Mouse (Mus musculus): Measurements from ENCODE around the gene Orai2.
"Not testable (repeated sequence)": the region's sequence is repeated elsewhere in the genome, so short reads cannot be mapped to it uniquely, and the experiment has no call there.

The Orai2 gene

DNA sequence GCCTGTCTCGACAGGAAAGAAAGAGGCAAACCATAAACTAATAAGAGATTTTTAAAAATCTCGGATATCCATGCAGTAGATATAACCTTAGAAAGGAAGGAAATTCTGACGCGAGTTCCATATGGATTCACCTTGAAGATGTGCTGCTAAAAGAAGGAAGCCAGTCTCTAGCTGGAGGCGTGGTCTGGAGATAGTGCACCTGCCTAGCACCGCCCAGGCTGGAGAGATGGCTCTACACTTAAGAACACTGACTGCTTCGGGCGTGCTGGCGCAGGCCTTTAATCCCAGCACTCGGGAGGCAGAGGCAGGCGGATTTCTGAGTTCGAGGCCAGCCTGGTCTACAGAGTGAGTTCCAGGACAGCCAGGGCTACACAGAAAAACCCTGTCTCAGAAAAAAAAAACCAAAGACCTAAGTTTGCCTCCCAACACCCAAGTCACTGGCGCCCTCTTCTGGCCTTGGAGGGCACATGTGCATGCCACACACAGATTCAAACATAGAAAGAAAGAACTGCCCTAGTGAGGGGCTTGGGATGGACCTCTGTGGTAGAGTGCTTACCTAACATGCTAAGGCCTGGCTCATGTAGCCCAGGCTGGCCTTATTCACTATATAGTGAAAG, 32.7 kb downstream of the Orai2 start:
- DNase-seq (ENCODE audit: low spot score in 2 of 2), result peak; percentile 70 to 87

- DNase-seq (ENCODE audit: low spot score in 2 of 2), result no peak
Measured at GRCm38 (mm10) chr5:136136292-136136990, 34.1 kb downstream of the Orai2 start.

GRCm38 (mm10) chr5:136135571-136136291, 34.8 kb downstream of the Orai2 start, which contains the start of the genes Lrwd1 and Alkbh4:
Gene Lrwd1, minus strand, starts transcription at chr5:136136074.
Gene Alkbh4, plus strand, starts transcription at chr5:136136146.
- peak; percentile 97 to 98 for DNase-seq (ENCODE audit: low spot score in 2 of 2)

DNA sequence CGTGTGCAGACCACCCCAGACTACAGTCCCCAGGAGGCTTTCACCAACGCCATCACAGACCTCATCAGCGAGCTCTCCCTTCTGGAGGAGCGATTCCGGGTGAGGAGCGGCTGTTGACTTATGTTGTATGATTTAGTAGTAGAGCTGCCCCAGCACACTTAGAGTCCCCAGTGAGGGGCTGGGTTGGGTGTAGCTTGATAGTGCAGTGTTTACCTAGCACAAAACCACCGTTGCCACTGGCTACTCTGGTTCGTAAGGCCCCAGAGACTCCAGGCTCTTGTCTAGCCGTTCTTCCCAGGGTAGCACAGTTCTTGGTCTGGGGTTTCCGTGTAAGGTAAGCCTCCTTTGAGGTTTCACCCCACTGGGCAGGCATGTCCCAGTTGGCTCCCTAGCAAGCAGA, 48.3 kb downstream of the Orai2 start:
- no peak for DNase-seq (ENCODE audit: low spot score in 2 of 2)

GRCm38 (mm10) chr5:136116784-136117112, 53.8 kb downstream of the Orai2 start:
- DNase-seq (ENCODE audit: low spot score in 2 of 2), result no peak

DNA sequence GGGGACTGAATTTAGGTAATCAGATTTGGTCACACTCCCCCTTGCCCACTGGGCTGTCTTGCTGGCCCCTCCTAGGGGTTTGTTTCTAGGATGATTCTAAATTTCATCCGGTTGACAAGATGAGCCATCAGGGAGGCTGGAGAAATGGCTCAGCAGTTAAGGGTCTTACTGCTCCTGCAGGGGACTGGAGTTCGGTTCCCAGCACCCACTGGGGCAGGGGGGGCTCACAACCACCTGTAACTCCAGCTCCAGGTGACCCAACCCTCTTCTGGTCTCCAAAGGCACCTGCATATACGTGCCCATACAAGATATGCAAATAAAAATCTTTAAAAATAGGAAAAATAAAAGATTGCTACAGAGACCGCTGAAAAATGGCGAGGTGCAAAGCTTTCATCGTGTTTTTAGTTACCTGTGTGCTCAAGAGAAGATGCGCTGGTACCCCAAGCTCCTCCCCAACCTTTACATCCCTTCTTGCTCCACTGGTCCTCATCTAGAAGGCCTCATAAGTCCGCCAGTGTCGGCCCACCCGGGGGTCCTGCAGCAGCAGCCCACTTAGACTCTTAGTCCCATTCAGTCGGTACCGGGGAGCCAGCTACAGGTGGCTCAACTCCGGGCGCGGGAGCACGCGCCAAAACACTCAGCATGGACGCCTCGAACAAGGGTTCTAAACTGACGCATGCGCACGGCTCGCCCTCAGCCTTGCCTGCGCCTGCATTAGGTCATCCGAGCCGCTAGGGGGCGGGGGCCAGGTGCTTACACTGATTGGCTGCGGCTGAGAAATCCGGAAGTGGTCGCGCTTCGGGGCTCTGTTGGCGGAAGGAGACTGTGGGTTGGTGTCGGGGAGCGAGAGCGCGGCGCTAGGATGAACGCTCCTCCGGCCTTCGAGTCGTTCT, 54.4 kb downstream of the Orai2 start, which contains the start of gene Polr2j:
Gene Polr2j (plus strand): TSS at position 741 of the 893 bp plus-strand sequence.
- DNase-seq (ENCODE audit: low spot score in 2 of 2), result peak; percentile 97 to 99

DNA sequence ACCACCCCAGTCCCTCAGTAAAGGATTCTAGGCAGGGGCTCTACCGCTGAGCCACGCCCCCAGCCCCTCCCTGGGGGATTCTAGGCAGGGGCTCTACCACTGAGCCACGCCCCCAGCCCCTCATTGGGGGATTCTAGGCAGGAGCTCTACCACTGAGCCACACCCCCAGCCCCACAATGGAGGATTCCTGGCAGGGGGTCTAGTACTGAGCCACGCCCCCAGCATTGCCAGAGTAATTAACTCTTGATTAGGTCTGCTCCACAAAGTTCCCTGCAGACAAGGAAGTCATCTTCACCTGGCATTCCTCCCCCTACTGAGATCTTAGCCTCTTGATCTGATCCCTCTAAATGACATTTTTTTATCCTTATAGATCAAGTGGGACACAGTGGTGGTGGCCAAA, 57.0 kb downstream of the Orai2 start:
- DNase-seq (ENCODE audit: low spot score in 2 of 2), result not testable (repeated sequence)

DNA sequence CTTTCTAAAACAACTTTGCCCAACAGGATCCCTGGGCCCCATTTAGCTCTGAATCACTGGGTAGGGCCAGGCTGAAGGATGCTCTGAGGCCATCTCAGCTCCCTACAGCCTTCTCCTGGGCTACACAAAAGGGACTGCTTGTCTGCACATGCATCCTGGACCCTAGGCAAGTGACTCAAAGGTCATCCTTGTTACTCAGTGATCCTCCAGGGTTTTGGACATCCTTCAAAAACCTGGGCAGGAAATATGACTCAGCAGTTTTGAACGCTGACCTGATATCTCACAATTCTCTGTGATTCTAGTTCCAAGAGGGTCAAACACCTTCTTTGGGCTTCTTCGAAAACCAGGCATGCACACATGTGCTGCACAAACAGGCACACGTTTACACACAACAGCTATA, 61.5 kb downstream of the Orai2 start:
- DNase-seq (ENCODE audit: low spot score in 2 of 2), result no peak

DNA sequence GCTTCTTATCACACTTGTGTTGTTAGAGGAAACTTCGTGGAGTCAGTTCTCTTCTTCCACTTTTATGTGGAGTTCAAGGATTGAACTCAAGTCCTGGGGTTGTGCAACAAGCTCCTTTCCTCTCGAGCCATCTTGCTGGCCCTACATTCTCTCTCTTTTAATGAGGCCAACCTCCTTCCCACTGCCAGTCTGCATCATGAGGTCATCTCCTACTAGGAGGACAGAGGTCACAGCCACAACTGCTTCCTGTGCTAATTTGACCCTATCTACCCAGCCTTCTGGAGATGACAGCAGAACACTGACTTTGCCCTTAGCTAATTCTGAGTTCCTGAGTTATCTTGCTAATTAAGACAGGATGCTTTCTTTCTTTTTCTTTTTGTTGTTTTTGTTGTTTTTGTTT, 62.0 kb downstream of the Orai2 start:
- no peak for DNase-seq (ENCODE audit: low spot score in 2 of 2)

- DNase-seq (ENCODE audit: low spot score in 2 of 2), result peak; percentile 54 to 82
Measured at GRCm38 (mm10) chr5:136104511-136104910, 66.0 kb downstream of the Orai2 start.

GRCm38 (mm10) chr5:136102099-136102820, 68.3 kb downstream of the Orai2 start:
- peak; percentile 58 to 85 for DNase-seq (ENCODE audit: low spot score in 2 of 2)

- DNase-seq (ENCODE audit: low spot score in 2 of 2), result no peak
Measured at GRCm38 (mm10) chr5:136098536-136098935, 72.0 kb downstream of the Orai2 start.

Measured in spleen, postnatal 4 days (tissue).